Mouse (Mus musculus): ENCODE results near the gene Bud31. TPM values are rescaled to one million over a fixed set of nuclear protein-coding genes. Genes with fewer than 3 reads are reported as not detected.

The Bud31 gene
- total RNA-seq, 2 experiments from 2014 or later, result 80.9 to 82.5 TPM

- DNase-seq (ENCODE audit: low spot score in 2 of 2), result no peak
These were observed 51.8 kb downstream of the Bud31 start, which contains the start of gene Atp5j2 for GRCm38 (mm10) chr5:145191962-145192361. Gene Atp5j2 (minus strand): TSS chr5:145192062.

Other genes with a start within 250 kb of the Bud31 start
- 10 to 100 TPM; 24.7 to 27.0 TPM for gene Smurf1, start 174.5 kb upstream of the Bud31 start, total RNA-seq (2021)
- gene Gm4871, start 107.6 kb upstream of the Bud31 start, total RNA-seq (2021), result not detected
- not detected for gene 1700018F24Rik, start 97.4 kb upstream of the Bud31 start, total RNA-seq (2021)
- gene Arpc1a, start 56.5 kb upstream of the Bud31 start, total RNA-seq (2021), result 10 to 100 TPM; 65.0 to 66.6 TPM
- not detected for gene Kpna7, start 56.3 kb upstream of the Bud31 start, total RNA-seq (2021)
- 100 to 1,000 TPM; 124 to 142 TPM for gene Arpc1b, start 26.1 kb upstream of the Bud31 start, total RNA-seq (2021)
- 10 to 100 TPM; 75.9 to 79.5 TPM for gene Pdap1, start 124 bp upstream of the Bud31 start, total RNA-seq (2021)
- gene Ptcd1, start 26.7 kb downstream of the Bud31 start, total RNA-seq (2021), result 10 to 100 TPM; 13.2 to 16.6 TPM
- gene Cpsf4, start 26.9 kb downstream of the Bud31 start, total RNA-seq (2021), result 10 to 100 TPM; 17.1 to 20.1 TPM
- 100 to 1,000 TPM; 464 to 480 TPM for gene Atp5j2, start 51.7 kb downstream of the Bud31 start, total RNA-seq (2021)
- gene Zkscan14, start 61.5 kb downstream of the Bud31 start, total RNA-seq (2021), result 1 to 10 TPM; 5.5 to 7.3 TPM
- 10 to 100 TPM; 11.3 to 11.9 TPM for gene Zkscan5, start 64.2 kb downstream of the Bud31 start, total RNA-seq (2021)
- gene Zfp655, start 91.4 kb downstream of the Bud31 start, total RNA-seq (2021), result 10 to 100 TPM; 19.0 to 22.9 TPM
- 10 to 100 TPM; 12.6 to 15.4 TPM for gene Zscan25, start 140.1 kb downstream of the Bud31 start, total RNA-seq (2021)
- gene Cyp3a57, start 204.9 kb downstream of the Bud31 start, total RNA-seq (2021), result not detected

Measured in gastrocnemius, postnatal 4 days (tissue).